Mouse (Mus musculus) neural tube, embryonic 11.5 days (tissue): ENCODE results near the gene Gm364. TPM values are rescaled to one million over a fixed set of nuclear protein-coding genes. Genes with fewer than 3 reads are reported as not detected.
A peak's percentile ranks its signal among the peaks of the same experiment; 100 is the strongest.

Experiments used
- ATAC-seq: fragments of 200-750 bp; cut with Nextera tagmentation; 2 replicates; pipeline ENCODE4 v1.8.0; 2017; ENCODE audit warnings: moderate number of reproducible peaks, mild to moderate bottlenecking, moderate TSS enrichment, moderate library complexity; ENCODE audit not compliant: insufficient read depth, low FRiP score, low TSS enrichment
- DNase-seq: peaks from one replicate; pipeline ENCODE4 v3.0.0-alpha.2; 2015; ENCODE audit warnings: low spot score
- H3K27ac ChIP-seq: fragments of 300-500 bp; sonication (generic); 2 replicates; pipeline ENCODE4 v1.5.1; 2014; ENCODE audit warnings: low read depth, mild to moderate bottlenecking, low read length
- H3K27me3 ChIP-seq: fragments of 300-500 bp; sonication (generic); 2 replicates; pipeline ENCODE4 v1.6.1; 2014; ENCODE audit warnings: mild to moderate bottlenecking, low read length, mixed read lengths; ENCODE audit not compliant: control insufficient read depth, insufficient read depth
- H3K36me3 ChIP-seq: fragments of 300-500 bp; sonication (generic); 2 replicates; pipeline ENCODE4 v1.6.1; 2014; ENCODE audit warnings: mild to moderate bottlenecking, low read length, moderate library complexity, mixed read lengths; ENCODE audit not compliant: control insufficient read depth, insufficient read depth
- H3K4me1 ChIP-seq: fragments of 300-500 bp; sonication (generic); 2 replicates; pipeline ENCODE4 v1.6.1; 2014; ENCODE audit warnings: low read length, mixed read lengths; ENCODE audit not compliant: control insufficient read depth, insufficient read depth
- H3K4me2 ChIP-seq: fragments of 300-500 bp; sonication (generic); 2 replicates; pipeline ENCODE4 v1.6.1; 2014; ENCODE audit warnings: low read depth, mild to moderate bottlenecking, moderate library complexity
- H3K4me3 ChIP-seq: fragments of 300-500 bp; sonication (generic); 2 replicates; pipeline ENCODE4 v1.5.1; 2014; ENCODE audit warnings: low read depth, low read length
- H3K9ac ChIP-seq: fragments of 300-500 bp; sonication (generic); 2 replicates; pipeline ENCODE4 v1.6.1; 2014; ENCODE audit warnings: mild to moderate bottlenecking, low read length
- H3K9me3 ChIP-seq: fragments of 300-500 bp; sonication (generic); 2 replicates; pipeline ENCODE4 v1.6.1; 2016; ENCODE audit warnings: low read length; ENCODE audit not compliant: control insufficient read depth
- WGBS: fragments of 180-500 bp; shearing (Covaris S2); extraction: QIAGEN DNeasy Blood & Tissue Kit; methylation state at CpG from one replicate; pipeline ENCODE4 v1.1.7; 2014; 5-methylcytosine and 5-hydroxymethylcytosine counted together
- polyA plus RNA-seq: library from polyadenylated mRNA; unstranded; fragments of >200 nt; fragmentation: Nextera tagmentation; extraction: Ambion mirVana; gene quantifications from 2 replicates; pipeline ENCODE4 v1.2.1, GENCODE M21; 2014

Gene Gm364
- polyA plus RNA-seq, 1 experiment from 2014 or later: not detected

DNA sequence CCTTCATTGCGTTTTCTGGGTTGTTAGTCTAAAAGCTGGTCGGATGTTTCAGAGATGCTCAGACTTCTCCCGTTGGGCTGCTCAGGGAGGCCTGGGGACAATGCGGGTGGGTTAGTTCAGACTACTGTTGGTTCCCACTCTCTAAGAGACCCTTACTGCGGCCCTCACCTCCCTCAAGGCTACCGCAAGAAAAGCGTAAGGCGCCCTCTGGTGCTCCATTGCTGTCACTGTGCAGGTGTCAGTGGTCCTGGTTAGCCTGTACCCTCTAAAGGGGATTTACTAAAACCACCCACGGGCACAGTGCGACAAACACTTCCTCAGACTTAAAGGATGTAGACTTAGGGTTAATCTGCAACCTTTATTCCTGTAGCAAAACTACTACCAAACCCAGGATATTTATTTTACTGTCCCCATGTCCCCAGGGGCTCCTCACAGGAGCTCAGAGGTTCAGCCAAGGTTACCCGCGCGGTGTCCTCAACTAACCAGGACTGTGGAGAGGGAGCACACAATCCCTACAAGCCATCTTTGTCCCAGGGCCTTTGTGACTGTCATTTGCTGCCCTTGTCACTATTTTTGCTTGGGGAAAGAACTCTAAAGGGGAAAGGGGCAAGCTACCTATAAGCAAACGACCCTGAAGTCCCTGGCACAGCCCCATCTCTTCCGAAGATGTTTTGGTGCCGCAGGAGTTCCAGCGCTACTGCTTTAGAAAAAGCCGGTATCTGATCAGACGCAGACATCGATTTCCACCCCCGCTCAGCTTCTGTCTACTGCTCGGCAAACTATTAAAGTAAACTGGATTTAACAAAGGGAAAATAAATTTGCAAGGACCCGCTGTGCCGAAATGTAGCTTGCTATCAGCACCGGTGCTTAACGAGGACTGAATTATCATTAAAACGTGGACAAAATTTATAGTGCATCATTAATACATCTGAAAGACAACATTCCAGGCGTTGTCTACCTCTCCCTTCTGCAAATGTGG, 112.5 kb downstream of the Gm364 start:
- Histone ChIP-seq H3K4me3 (no peak overlapping the region), H3K4me2 (peak overlapping the region; percentile 21; the same call in 1 of the 2 replicates), H3K27me3 (no peaks in the 10 kb centered on the region), H3K9me3 (no peaks in the 10 kb centered on the region), H3K9ac (no peak overlapping the region), H3K27ac (no peak overlapping the region), H3K36me3 (no peaks in the 10 kb centered on the region), H3K4me1 (no peaks in the 10 kb centered on the region)
- peak; percentile 55; the same call in 1 of the 2 replicates for ATAC-seq
- peak; percentile 31 for DNase-seq
- WGBS: 47% methylated on average over 28 of the region's 28 CpGs

Other genes with a start within 250 kb of the Gm364 start
- not detected in 2 replicates for gene Cd40lg, start 197.0 kb upstream of the Gm364 start, polyA plus RNA-seq
- 5.7 and 5.8 TPM in 2 replicates for gene Arhgef6, start 70.4 kb upstream of the Gm364 start, polyA plus RNA-seq
- 259 and 261 TPM in 2 replicates for gene Rbmx, start 16.1 kb upstream of the Gm364 start, polyA plus RNA-seq
- not detected in 2 replicates for gene Gpr101, start 94.6 kb downstream of the Gm364 start, polyA plus RNA-seq